Mouse (Mus musculus): ENCODE data around the gene 4930469K13Rik.

The 4930469K13Rik gene

DNA sequence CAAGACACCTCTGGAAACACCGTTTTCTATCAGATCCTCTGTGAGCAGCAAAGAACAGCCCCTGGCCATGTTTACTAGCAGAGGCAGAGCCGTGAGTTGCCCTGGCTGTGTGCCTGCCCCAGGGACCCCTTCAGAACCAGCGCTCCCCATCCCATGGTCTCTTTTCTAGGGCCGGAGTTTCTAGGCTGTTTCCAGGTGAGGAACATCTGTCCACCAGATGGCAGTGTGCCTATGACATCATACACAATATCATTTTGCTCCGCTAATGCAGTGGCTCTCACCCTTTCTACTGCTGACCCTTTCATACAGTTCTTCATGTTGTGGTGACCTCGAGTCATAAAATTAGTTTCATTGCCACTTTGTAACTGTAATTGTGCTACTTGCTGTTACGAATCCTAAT lies 169.7 kb downstream of the 4930469K13Rik start:
- in situ Hi-C loops (cut with MboI; ENCODE audit: low pct_unique_long_range_greater_than_20kb in 1 of 2, low sequenced_read_pairs in 2 of 2, unreplicated experiment in 1 of 2) = no loop called here

DNA sequence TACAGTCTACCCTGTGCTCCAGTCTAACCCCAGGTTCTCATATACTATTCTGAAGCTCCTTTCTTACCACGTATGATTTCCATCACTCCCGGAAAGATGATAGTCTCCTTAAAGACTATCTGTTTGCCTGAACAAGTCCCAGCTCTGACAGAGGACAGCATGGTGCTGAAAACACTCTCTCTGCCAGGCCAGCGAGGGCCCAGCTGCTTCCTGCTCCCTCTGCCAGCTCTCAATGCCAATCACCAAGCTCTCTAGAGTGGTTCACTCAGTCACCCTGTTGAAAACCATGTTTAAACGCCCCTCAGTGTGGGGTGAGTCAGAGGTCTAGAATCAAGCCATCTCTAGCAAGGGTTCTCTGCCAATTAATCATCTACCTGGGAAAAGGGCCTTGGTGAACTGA lies 170.5 kb downstream of the 4930469K13Rik start:
- in situ Hi-C loops (cut with MboI; ENCODE audit: low pct_unique_long_range_greater_than_20kb in 1 of 2, low sequenced_read_pairs in 2 of 2, unreplicated experiment in 1 of 2) = no loop called here

- in situ Hi-C loops (cut with MboI; ENCODE audit: low pct_unique_long_range_greater_than_20kb in 1 of 2, low sequenced_read_pairs in 2 of 2, unreplicated experiment in 1 of 2) = no loop called here
These were observed 171.0 kb downstream of the 4930469K13Rik start for GRCm38 (mm10) chr11:33927321-33927720.

GRCm38 (mm10) chr11:33926551-33926950 lies 171.8 kb downstream of the 4930469K13Rik start:
- in situ Hi-C loops (cut with MboI; ENCODE audit: low pct_unique_long_range_greater_than_20kb in 1 of 2, low sequenced_read_pairs in 2 of 2, unreplicated experiment in 1 of 2) = no loop called here

- in situ Hi-C loops (cut with MboI; ENCODE audit: low pct_unique_long_range_greater_than_20kb in 1 of 2, low sequenced_read_pairs in 2 of 2, unreplicated experiment in 1 of 2) = no loop called here
These were observed 172.6 kb downstream of the 4930469K13Rik start for GRCm38 (mm10) chr11:33925778-33926177.

Measured in mouse embryonic stem cell (cell line).